Mouse (Mus musculus): ENCODE data around the gene Gclc.
"Not testable (repeated sequence)": the region's sequence is repeated elsewhere in the genome, so short reads cannot be mapped to it uniquely, and the experiment has no call there.

DNA sequence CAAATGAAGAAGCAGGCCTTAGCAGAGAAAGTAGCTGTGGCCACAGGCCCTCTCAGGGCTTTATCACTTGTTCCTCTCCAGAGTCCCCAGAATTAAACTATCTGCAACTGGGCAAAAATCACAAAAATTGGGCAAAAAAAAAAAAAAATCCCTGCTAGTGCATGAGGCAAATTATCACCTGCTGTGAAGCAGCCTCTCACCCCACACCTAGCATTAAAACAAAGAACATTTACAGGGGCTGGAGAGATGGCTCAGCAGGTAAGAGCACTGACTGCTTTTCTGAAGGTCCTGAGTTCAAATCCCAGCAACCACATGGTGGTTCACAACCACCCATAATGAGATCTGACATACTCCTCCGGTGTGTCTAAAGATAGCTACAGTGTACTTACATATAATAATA lies 6.0 kb upstream of the Gclc start:
- TF ChIP-seq USF1 (IDR thresholded peaks at IDR 0.05; ENCODE audit: low read depth); CTCF (IDR thresholded peaks at IDR 0.05; ENCODE audit: control insufficient read depth, insufficient read depth, insufficient read length); FOSL1 (IDR thresholded peaks at IDR 0.05; ENCODE audit: insufficient read depth, low read length, poor library complexity, severe bottlenecking); MAX (IDR thresholded peaks at IDR 0.05); CEBPB (IDR thresholded peaks at IDR 0.05; ENCODE audit: low read depth): not testable (repeated sequence)
